Mouse (Mus musculus) embryonic stem cell, embryonic (primary cell): ENCODE results near the gene Gm15448.
"Not testable (repeated sequence)": the region's sequence is repeated elsewhere in the genome, so short reads cannot be mapped to it uniquely, and the experiment has no call there.

ENCODE experiments used
- CTCF ChIA-PET, 4 experiments: fragments of 300-600 bp in 2 of 4; fragments of 350-600 bp in 2 of 4; sonication (Branson Sonifier 250); formaldehyde crosslinking; loops; one replicate each; lab custom pipeline; 2022; ENCODE audit warnings: inconsistent platforms in 2 of 4; lab: Charles Lee
- POLR2A ChIA-PET, 4 experiments: fragments of 300-600 bp in 2 of 4; fragments of 350-600 bp in 2 of 4; sonication (Branson Sonifier 250); formaldehyde crosslinking; loops; one replicate each; lab custom pipeline; 2022; ENCODE audit warnings: antibody characterized with exemption in 4 of 4, inconsistent platforms in 1 of 4; lab: Charles Lee

Gm15448 gene

GRCm38 (mm10) chr7:3825599-3825998, at the start of gene Gm15448:
Gene Gm15448, minus strand, starts transcription at chr7:3825687.
- CTCF ChIA-PET, POLR2A ChIA-PET: not testable (repeated sequence)

GRCm38 (mm10) chr7:3875032-3875431, 49.5 kb upstream of the Gm15448 start:
- POLR2A ChIA-PET, CTCF ChIA-PET: not testable (repeated sequence)

- CTCF ChIA-PET, POLR2A ChIA-PET: not testable (repeated sequence)
Measured at GRCm38 (mm10) chr7:3844951-3845350, 19.5 kb upstream of the Gm15448 start, which contains the start of gene Pira2. Gene Pira2, minus strand, starts transcription at chr7:3845051.

- CTCF ChIA-PET, POLR2A ChIA-PET: not testable (repeated sequence)
Measured at GRCm38 (mm10) chr7:3837854-3838253, 12.4 kb upstream of the Gm15448 start.

- CTCF ChIA-PET, POLR2A ChIA-PET: not testable (repeated sequence)
Measured at GRCm38 (mm10) chr7:3830633-3831032, 5.1 kb upstream of the Gm15448 start.

GRCm38 (mm10) chr7:3811912-3812311, 13.6 kb downstream of the Gm15448 start:
- POLR2A ChIA-PET: interaction anchor here in 1 of 4 experiments (1.4 kb wide), 1 partner anchor 103 kb away, joined by 4 read pairs; no protein-coding TSS in a partner anchor
- CTCF ChIA-PET: not testable (repeated sequence)

GRCm38 (mm10) chr7:3802935-3803334, 22.6 kb downstream of the Gm15448 start:
- CTCF ChIA-PET: not testable (repeated sequence)

GRCm38 (mm10) chr7:3799940-3800339, 25.5 kb downstream of the Gm15448 start:
- POLR2A ChIA-PET, CTCF ChIA-PET: not testable (repeated sequence)

More at GRCm38 (mm10) chr7:3802935-3803334, 22.6 kb downstream of the Gm15448 start:
- POLR2A ChIA-PET: interaction anchor here in 2 of 4 experiments (0.6 to 3.9 kb wide), 8 partner anchors 95 to 990 kb away, joined by 3 to 24 read pairs (median 3); partner anchors contain the start of genes Mboat7 (in 2 of the 2), Tsen34 (in 2 of the 2), Leng8 (in 1 of the 2) and Rpl28 (in 1 of the 2)

- CTCF ChIA-PET, POLR2A ChIA-PET: not testable (repeated sequence)
Measured at GRCm38 (mm10) chr7:3796286-3796685, 29.2 kb downstream of the Gm15448 start.
